Mouse (Mus musculus) liver, embryonic 11.5 days (tissue): ENCODE results near the gene Greb1. TPM values are rescaled to one million over a fixed set of nuclear protein-coding genes. Genes with fewer than 3 reads are reported as not detected.

Source experiments
- ATAC-seq: fragments of 200-750 bp; cut with Nextera tagmentation; replicated peaks from 2 replicates; pipeline ENCODE4 v1.8.0; 2017; ENCODE audit warnings: moderate number of reproducible peaks, mild to moderate bottlenecking, moderate TSS enrichment, moderate library complexity; ENCODE audit not compliant: low FRiP score
- DNase-seq: peaks from one replicate; pipeline ENCODE4 v3.0.0-alpha.2; 2017; ENCODE audit warnings: low spot score
- H3K27ac ChIP-seq: fragments of 300-500 bp; sonication (generic); 2 replicates; pipeline ENCODE4 v1.5.1; 2014; ENCODE audit warnings: mild to moderate bottlenecking, low read depth, low read length, control low read depth
- H3K27me3 ChIP-seq: fragments of 300-500 bp; sonication (generic); replicated peaks from 2 replicates; pipeline ENCODE4 v1.6.1; 2014; ENCODE audit warnings: low read length, mixed read lengths; ENCODE audit not compliant: control insufficient read depth, insufficient read depth
- H3K36me3 ChIP-seq: fragments of 300-500 bp; sonication (generic); 2 replicates; pipeline ENCODE4 v1.6.1; 2014; ENCODE audit warnings: mild to moderate bottlenecking, low read length, moderate library complexity, mixed read lengths; ENCODE audit not compliant: control insufficient read depth, insufficient read depth
- H3K4me1 ChIP-seq: fragments of 300-500 bp; sonication (generic); replicated peaks from 2 replicates; pipeline ENCODE4 v1.6.1; 2014; ENCODE audit warnings: low read length, mixed read lengths; ENCODE audit not compliant: control insufficient read depth, insufficient read depth
- H3K4me2 ChIP-seq: fragments of 300-500 bp; sonication (generic); 2 replicates; pipeline ENCODE4 v1.6.1; 2014; ENCODE audit warnings: mild to moderate bottlenecking, control low read depth, moderate library complexity
- H3K4me3 ChIP-seq: fragments of 300-500 bp; sonication (generic); 2 replicates; pipeline ENCODE4 v1.5.1; 2014; ENCODE audit warnings: low read depth, low read length, control low read depth
- H3K9ac ChIP-seq: fragments of 300-500 bp; sonication (generic); 2 replicates; pipeline ENCODE4 v1.6.1; 2014; ENCODE audit warnings: low read depth, low read length, control low read depth
- H3K9me3 ChIP-seq: fragments of 300-500 bp; sonication (generic); 2 replicates; pipeline ENCODE4 v1.6.1; 2016; ENCODE audit warnings: low read length, inconsistent platforms, mixed read lengths; ENCODE audit not compliant: control insufficient read depth
- WGBS: fragments of 180-500 bp; shearing (Covaris S2); extraction: QIAGEN DNeasy Blood & Tissue Kit; methylation state at CpG from one replicate; pipeline ENCODE4 v1.1.7; 2014; 5-methylcytosine and 5-hydroxymethylcytosine counted together
- polyA plus RNA-seq: library from polyadenylated mRNA; unstranded; fragments of >200 nt; fragmentation: Nextera tagmentation; extraction: Ambion mirVana; gene quantifications from 2 replicates; pipeline ENCODE4 v1.2.1, GENCODE M21; 2014

Gene Greb1
- polyA plus RNA-seq, 1 experiment from 2014 or later: 5.5 TPM

- H3K36me3 ChIP-seq: no peaks in the 10 kb centered on the region
- DNase-seq (no peak), ATAC-seq (no peak)
- no peak overlapping the region for H3K27ac ChIP-seq
- H3K4me1 ChIP-seq: no peaks in the 10 kb centered on the region; the same call in none of the 2 replicates
- 85% methylated on average over 4 of the region's 4 CpGs for WGBS
- no peaks in the 10 kb centered on the region for H3K27me3 ChIP-seq
- H3K9me3 ChIP-seq: no peaks in the 10 kb centered on the region
- H3K4me3 ChIP-seq: no peak overlapping the region
- H3K9ac ChIP-seq: no peak overlapping the region
- H3K4me2 ChIP-seq: no peak overlapping the region
Observed at GRCm38 (mm10) chr12:16763649-16764422, 36.9 kb downstream of the Greb1 start.

- WGBS: 92% methylated on average over 3 of the region's 3 CpGs
- H3K4me1 ChIP-seq: no peaks in the 10 kb centered on the region; the same call in 1 of the 2 replicates
- H3K27me3 ChIP-seq: no peaks in the 10 kb centered on the region
- H3K4me2 ChIP-seq: no peak overlapping the region
- DNase-seq: no peak
- no peak for ATAC-seq
- H3K27ac ChIP-seq: no peak overlapping the region
- H3K4me3 ChIP-seq: no peak overlapping the region
- no peak overlapping the region for H3K9ac ChIP-seq
- H3K9me3 ChIP-seq: no peaks in the 10 kb centered on the region
- H3K36me3 ChIP-seq: no peaks in the 10 kb centered on the region
Observed at GRCm38 (mm10) chr12:16761461-16761860, 39.2 kb downstream of the Greb1 start.

- Histone ChIP-seq H3K27ac (no peak overlapping the region), H3K27me3 (no peaks in the 10 kb centered on the region), H3K4me1 (no peaks in the 10 kb centered on the region; the same call in 1 of the 2 replicates), H3K9me3 (no peaks in the 10 kb centered on the region), H3K4me3 (no peak overlapping the region), H3K4me2 (no peak overlapping the region), H3K9ac (no peak overlapping the region), H3K36me3 (no peaks in the 10 kb centered on the region)
- WGBS: 66% methylated on average over 4 of the region's 4 CpGs
- no peak for ATAC-seq
- DNase-seq: no peak
Observed at GRCm38 (mm10) chr12:16760246-16760645, 40.4 kb downstream of the Greb1 start.

GRCm38 (mm10) chr12:16754311-16754710 is 46.4 kb downstream of the Greb1 start:
- no peaks in the 10 kb centered on the region for H3K9me3 ChIP-seq
- H3K4me2 ChIP-seq: no peak overlapping the region
- WGBS: 4% methylated on average over 2 of the region's 2 CpGs
- H3K27me3 ChIP-seq: no peaks in the 10 kb centered on the region
- ATAC-seq (no peak), DNase-seq (no peak)
- H3K4me3 ChIP-seq: no peak overlapping the region
- no peak overlapping the region for H3K27ac ChIP-seq
- H3K9ac ChIP-seq: no peak overlapping the region
- H3K4me1 ChIP-seq: no peaks in the 10 kb centered on the region; the same call in 1 of the 2 replicates
- no peaks in the 10 kb centered on the region for H3K36me3 ChIP-seq

- Histone ChIP-seq H3K4me1 (no peaks in the 10 kb centered on the region; the same call in 1 of the 2 replicates), H3K9ac (no peak overlapping the region), H3K4me2 (no peak overlapping the region), H3K27me3 (no peaks in the 10 kb centered on the region), H3K36me3 (no peaks in the 10 kb centered on the region), H3K4me3 (no peak overlapping the region), H3K27ac (no peak overlapping the region), H3K9me3 (no peaks in the 10 kb centered on the region)
- ATAC-seq (no peak), DNase-seq (no peak)
- WGBS: 81% methylated on average over 9 of the region's 9 CpGs
Observed at GRCm38 (mm10) chr12:16753555-16753954, 47.1 kb downstream of the Greb1 start.

GRCm38 (mm10) chr12:16753110-16753509 is 47.6 kb downstream of the Greb1 start:
- no peak overlapping the region for H3K4me2 ChIP-seq
- H3K27ac ChIP-seq: no peak overlapping the region
- ATAC-seq: no peak
- no peaks in the 10 kb centered on the region for H3K9me3 ChIP-seq
- H3K36me3 ChIP-seq: no peaks in the 10 kb centered on the region
- 29% methylated on average over 8 of the region's 8 CpGs for WGBS
- H3K4me3 ChIP-seq: no peak overlapping the region
- H3K27me3 ChIP-seq: no peaks in the 10 kb centered on the region
- no peaks in the 10 kb centered on the region; the same call in 1 of the 2 replicates for H3K4me1 ChIP-seq
- no peak for DNase-seq
- no peak overlapping the region for H3K9ac ChIP-seq

GRCm38 (mm10) chr12:16752236-16752840 is 48.3 kb downstream of the Greb1 start:
- no peaks in the 10 kb centered on the region for H3K9me3 ChIP-seq
- no peak for ATAC-seq
- H3K9ac ChIP-seq: no peak overlapping the region
- WGBS: 84% methylated on average over 12 of the region's 12 CpGs
- H3K27ac ChIP-seq: no peak overlapping the region
- no peaks in the 10 kb centered on the region; the same call in 1 of the 2 replicates for H3K4me1 ChIP-seq
- no peak for DNase-seq
- H3K4me3 ChIP-seq: no peak overlapping the region
- H3K36me3 ChIP-seq: no peaks in the 10 kb centered on the region
- H3K27me3 ChIP-seq: no peaks in the 10 kb centered on the region
- no peak overlapping the region for H3K4me2 ChIP-seq

GRCm38 (mm10) chr12:16751609-16752008 is 49.1 kb downstream of the Greb1 start:
- H3K36me3 ChIP-seq: no peaks in the 10 kb centered on the region
- no peaks in the 10 kb centered on the region for H3K9me3 ChIP-seq
- no peak overlapping the region for H3K9ac ChIP-seq
- ATAC-seq (no peak), DNase-seq (no peak)
- no peak overlapping the region for H3K27ac ChIP-seq
- H3K4me2 ChIP-seq: no peak overlapping the region
- no peaks in the 10 kb centered on the region; the same call in 1 of the 2 replicates for H3K4me1 ChIP-seq
- no peak overlapping the region for H3K4me3 ChIP-seq
- no peaks in the 10 kb centered on the region for H3K27me3 ChIP-seq
- WGBS: 88% methylated on average over 6 of the region's 6 CpGs

GRCm38 (mm10) chr12:16740059-16740458 is 60.6 kb downstream of the Greb1 start:
- WGBS: 31% methylated on average over 5 of the region's 5 CpGs
- Histone ChIP-seq H3K36me3 (no peaks in the 10 kb centered on the region), H3K27ac (no peak overlapping the region), H3K9ac (no peak overlapping the region), H3K4me2 (no peak overlapping the region), H3K27me3 (no peaks in the 10 kb centered on the region), H3K9me3 (no peaks in the 10 kb centered on the region), H3K4me3 (no peak overlapping the region), H3K4me1 (peaks cover 2% of the 10 kb centered on the region; the same call in 1 of the 2 replicates)
- DNase-seq (no peak), ATAC-seq (no peak)
